Mouse (Mus musculus): ENCODE results near the gene Utp6. TPM values are rescaled to one million over a fixed set of nuclear protein-coding genes. Genes with fewer than 3 reads are reported as not detected.
A peak's percentile ranks its signal among the peaks of the same experiment; 100 is the strongest.
"Not testable (repeated sequence)": the region's sequence is repeated elsewhere in the genome, so short reads cannot be mapped to it uniquely, and the experiment has no call there.

The Utp6 gene
- polyA plus RNA-seq, 1 experiment from 2014 or later = 51.6 TPM

DNA sequence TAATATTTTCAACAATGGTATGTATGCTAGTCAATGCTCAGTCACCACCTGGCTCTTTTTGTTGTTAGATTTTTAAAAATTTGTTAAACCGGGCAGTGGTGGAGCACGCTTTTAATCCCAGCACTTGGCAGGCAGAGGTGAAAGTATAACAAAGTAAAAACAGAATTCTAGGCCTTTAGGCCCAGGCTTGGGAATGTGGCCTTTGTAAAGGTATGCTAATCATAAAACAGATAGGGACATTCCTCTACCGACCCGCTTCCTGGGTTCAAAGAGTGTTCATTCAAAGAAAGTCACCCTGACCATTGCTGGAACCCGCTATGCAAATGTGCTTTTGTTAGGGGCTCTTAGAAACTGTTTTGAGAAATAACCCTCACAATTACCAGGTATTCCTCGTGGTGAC is 14.5 kb upstream of the Utp6 start:
- not testable (repeated sequence) for H3K4me2 ChIP-seq (replicated peaks); H3K9me3 ChIP-seq; ATAC-seq (replicated peaks); H3K36me3 ChIP-seq; H3K9ac ChIP-seq (replicated peaks); H3K4me3 ChIP-seq; H3K27ac ChIP-seq (replicated peaks); H3K27me3 ChIP-seq
- H3K4me1 ChIP-seq = peaks cover 21% of the 10 kb centered on the region
- WGBS = 86% methylated on average over 6 of the region's 6 CpGs

DNA sequence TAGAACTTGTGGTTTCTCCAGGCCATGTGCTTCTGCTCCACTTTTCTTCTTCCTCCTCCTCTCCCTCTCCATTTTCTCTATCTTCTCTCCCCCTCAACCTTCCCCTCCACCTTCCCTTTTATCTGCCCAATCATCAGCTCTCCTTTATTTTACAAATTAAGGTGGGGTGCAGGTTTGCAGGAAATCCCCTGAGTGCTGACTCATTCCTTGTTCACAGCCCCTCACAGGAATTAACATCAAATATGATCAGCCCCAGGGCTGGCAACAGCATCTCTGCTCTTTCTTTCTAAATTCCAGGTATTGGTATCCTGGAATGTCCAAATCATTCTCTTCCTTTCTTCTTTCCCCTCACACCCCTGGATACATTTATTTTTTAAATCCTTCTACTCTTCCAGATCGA is 14.0 kb upstream of the Utp6 start:
- no peaks in the 10 kb centered on the region for H3K36me3 ChIP-seq
- H3K4me2 ChIP-seq (replicated peaks) = no peak overlapping the region
- H3K9ac ChIP-seq (replicated peaks) = no peak overlapping the region
- H3K27ac ChIP-seq (replicated peaks) = no peak overlapping the region
- H3K4me3 ChIP-seq = no peak overlapping the region
- no peaks in the 10 kb centered on the region for H3K9me3 ChIP-seq
- H3K4me1 ChIP-seq = peaks cover 21% of the 10 kb centered on the region
- 93% methylated on average over 1 of the region's 1 CpGs for WGBS
- H3K27me3 ChIP-seq = no peaks in the 10 kb centered on the region
- ATAC-seq (replicated peaks) = no peak

DNA sequence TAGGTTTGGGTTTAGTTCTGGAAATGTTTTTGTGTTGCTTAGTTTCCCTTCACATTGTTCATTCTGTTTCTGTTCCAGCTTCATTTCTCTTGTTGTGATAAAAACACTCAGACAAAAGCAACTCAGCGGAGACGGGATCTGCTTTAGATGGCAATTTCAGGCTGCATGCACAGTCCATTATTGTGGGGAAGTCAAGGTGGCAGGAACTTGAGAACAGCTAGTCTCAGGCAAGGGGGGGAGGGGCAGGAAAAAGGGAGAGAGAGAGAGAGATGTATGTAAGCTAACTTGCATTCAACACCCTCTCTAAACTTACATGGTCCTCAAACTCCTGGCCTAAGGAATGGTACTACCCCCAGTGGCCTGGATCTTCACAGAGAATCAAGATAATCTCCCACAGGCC is 13.2 kb upstream of the Utp6 start:
- Histone ChIP-seq H3K4me3 (no peak overlapping the region), H3K36me3 (no peaks in the 10 kb centered on the region), H3K4me2 (replicated peaks) (no peak overlapping the region), H3K9ac (replicated peaks) (no peak overlapping the region), H3K27ac (replicated peaks) (no peak overlapping the region), H3K9me3 (no peaks in the 10 kb centered on the region), H3K27me3 (no peaks in the 10 kb centered on the region), H3K4me1 (peaks cover 21% of the 10 kb centered on the region)
- 26% methylated on average over 2 of the region's 2 CpGs for WGBS
- ATAC-seq (replicated peaks) = no peak

DNA sequence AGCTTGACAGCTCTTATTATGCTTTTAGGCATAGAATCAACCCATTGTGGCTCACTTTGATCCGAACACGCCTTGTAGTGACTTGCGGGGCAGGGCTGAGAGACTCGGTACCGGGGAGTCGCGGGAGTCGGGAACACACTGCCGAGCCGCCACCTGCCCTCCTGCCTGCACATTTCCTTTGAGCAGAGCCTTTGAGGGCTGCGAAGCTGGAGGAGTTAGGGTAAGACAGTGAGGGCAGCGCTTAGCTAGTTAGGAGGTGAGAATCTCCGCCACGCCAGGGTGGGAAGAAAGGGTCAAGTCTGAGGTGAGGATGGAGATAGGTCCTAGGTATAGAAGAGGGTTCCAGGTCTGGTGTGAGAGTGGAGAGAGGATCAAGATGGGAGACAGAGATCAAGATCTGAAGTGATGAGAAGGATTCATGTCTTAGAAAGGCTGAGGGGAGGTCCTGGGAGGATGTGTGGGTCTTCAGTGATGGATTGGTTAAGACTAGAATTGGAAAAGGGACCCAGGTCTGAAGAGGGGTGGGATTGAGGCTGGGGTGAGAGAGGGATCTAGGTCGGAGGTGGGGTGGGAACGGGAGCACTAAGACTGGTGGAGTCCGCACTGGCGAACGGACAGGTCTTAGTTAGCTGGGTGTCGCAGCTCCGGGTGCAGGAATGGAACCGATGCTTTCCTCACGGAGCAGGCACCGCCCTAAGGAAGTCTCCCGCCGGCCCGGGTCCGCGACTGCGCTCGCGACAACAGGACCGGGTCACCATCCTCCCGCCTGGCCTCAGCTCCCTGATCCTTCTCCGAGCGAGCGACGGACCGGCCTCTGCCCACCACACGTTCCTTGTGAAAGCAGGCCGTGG is 11.7 kb upstream of the Utp6 start:
- H3K27ac ChIP-seq (replicated peaks) = peak overlapping the region; percentile 75
- H3K4me2 ChIP-seq (replicated peaks) = peak overlapping the region; percentile 76
- H3K4me1 ChIP-seq = peaks cover 21% of the 10 kb centered on the region
- H3K36me3 ChIP-seq = no peaks in the 10 kb centered on the region
- peak; percentile 43; the same call in 1 of the 2 replicates for ATAC-seq (replicated peaks)
- H3K27me3 ChIP-seq = no peaks in the 10 kb centered on the region
- peak overlapping the region; percentile 70 for H3K9ac ChIP-seq (replicated peaks)
- under 1% methylated on average over 41 of the region's 41 CpGs for WGBS
- peak overlapping the region; percentile 67 for H3K4me3 ChIP-seq
- H3K9me3 ChIP-seq = no peaks in the 10 kb centered on the region

DNA sequence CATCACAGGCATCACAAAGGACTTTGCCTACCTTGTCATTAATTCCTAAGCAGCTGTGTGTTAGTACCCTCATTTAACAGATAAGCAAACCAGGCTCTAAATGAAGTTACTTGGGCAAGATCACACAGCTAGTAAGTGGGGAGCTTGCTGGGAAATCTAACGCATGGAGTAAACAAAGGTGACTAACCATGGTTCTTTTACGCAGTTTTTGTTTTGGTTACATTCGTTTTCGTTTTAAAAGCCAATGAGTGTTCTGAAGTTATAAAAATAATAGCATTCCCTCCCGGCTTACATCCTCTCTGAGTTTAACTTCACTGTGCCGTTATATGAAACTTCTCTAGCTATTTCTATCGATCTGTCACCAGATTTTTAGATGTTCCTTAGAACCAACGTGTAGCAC is 10.9 kb upstream of the Utp6 start:
- H3K27ac ChIP-seq (replicated peaks) = peak overlapping the region; percentile 75
- ATAC-seq (replicated peaks) = no peak
- peak overlapping the region; percentile 76 for H3K4me2 ChIP-seq (replicated peaks)
- no peaks in the 10 kb centered on the region for H3K36me3 ChIP-seq
- peaks cover 21% of the 10 kb centered on the region for H3K4me1 ChIP-seq
- H3K4me3 ChIP-seq = peak overlapping the region; percentile 67
- peak overlapping the region; percentile 70; the same call in 1 of the 2 replicates for H3K9ac ChIP-seq (replicated peaks)
- WGBS = 9% methylated on average over 8 of the region's 8 CpGs
- H3K27me3 ChIP-seq = no peaks in the 10 kb centered on the region
- no peaks in the 10 kb centered on the region for H3K9me3 ChIP-seq

DNA sequence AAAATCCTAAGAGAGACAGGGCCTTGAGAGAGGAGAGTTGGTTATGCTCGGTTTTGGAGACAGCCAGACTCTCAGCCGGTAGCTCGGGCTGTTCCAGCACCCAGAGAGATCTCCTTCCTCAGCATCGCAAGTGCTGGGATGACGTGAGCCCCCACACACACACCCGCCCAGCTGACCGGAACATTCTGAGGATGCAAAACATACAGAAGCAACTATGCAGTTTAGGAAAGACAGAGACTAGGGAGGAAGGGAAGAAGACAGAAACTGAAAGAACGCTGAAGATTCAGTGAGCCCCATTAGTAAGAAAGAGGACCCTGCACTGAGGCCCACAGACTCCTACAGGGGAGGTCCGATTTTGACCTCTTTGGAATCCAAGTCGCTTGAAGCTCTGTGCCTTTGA is 5.6 kb upstream of the Utp6 start:
- H3K4me1 ChIP-seq = peaks cover 15% of the 10 kb centered on the region
- no peak overlapping the region for H3K4me2 ChIP-seq (replicated peaks)
- no peak overlapping the region for H3K27ac ChIP-seq (replicated peaks)
- H3K4me3 ChIP-seq = no peak overlapping the region
- WGBS = 81% methylated on average over 10 of the region's 10 CpGs
- no peaks in the 10 kb centered on the region for H3K27me3 ChIP-seq
- H3K9me3 ChIP-seq = no peaks in the 10 kb centered on the region
- no peak for ATAC-seq (replicated peaks)
- H3K9ac ChIP-seq (replicated peaks) = no peak overlapping the region
- no peaks in the 10 kb centered on the region for H3K36me3 ChIP-seq

DNA sequence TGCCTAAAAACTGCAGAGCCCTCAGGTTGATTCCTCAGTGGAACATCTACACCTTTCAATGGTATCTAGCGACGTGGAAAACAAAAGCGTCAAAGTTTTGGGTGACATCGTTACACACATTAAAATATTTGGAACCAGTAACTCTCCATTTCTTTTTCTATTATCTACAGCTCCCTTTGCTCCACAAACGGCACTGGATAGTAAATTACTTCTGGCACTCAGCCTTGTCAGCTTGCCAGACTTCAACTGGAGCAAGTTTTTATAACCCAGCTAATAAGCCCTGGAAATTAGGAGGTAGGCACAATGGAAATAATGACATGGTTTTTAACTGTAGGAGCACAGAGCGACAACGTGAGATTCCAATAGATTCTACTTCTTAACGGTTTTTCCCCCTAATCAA is 3.7 kb upstream of the Utp6 start:
- Histone ChIP-seq H3K4me2 (replicated peaks) (peak overlapping the region; percentile 11; the same call in 1 of the 2 replicates), H3K4me3 (no peak overlapping the region), H3K27me3 (no peaks in the 10 kb centered on the region), H3K9ac (replicated peaks) (no peak overlapping the region), H3K9me3 (no peaks in the 10 kb centered on the region), H3K4me1 (peaks cover 21% of the 10 kb centered on the region), H3K36me3 (no peaks in the 10 kb centered on the region), H3K27ac (replicated peaks) (no peak overlapping the region; the same call in 1 of the 2 replicates)
- ATAC-seq (replicated peaks) = no peak
- 15% methylated on average over 8 of the region's 8 CpGs for WGBS

DNA sequence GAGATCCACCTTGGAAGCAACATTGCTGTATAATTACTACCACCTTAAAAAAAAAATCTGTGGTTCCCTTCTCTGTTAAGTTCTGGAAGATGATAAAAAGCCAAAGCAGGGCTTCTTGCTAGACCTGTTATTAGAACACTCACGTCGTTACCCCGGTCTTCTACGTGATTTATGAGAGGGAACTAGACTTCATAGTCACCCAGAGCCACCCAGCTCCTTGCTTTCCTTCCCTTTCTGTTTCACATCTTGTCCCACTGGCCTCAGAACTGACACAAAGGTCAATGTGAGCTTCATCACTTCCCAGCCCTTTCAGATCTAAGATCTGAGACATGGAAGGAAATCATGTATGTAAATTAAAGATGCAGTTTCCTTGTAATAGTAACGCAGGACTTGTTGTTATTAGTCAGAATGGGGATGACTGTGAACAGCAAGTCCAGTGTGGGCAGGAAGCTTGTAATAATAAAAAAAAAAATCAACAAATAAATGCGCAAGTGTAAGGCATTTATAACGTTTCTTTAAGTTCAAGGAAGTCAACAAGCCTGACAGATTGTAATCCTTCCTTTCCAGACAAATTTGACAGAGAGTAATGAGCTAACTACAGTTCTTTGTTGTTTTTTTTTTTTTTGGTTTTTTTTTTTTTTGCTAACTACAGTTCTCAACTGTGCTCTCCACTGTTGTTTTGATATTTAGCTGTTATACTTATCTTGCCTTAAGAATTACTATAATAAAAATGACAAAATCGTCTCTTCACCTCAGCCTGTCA is 1.2 kb upstream of the Utp6 start:
- H3K4me1 ChIP-seq = peaks cover 24% of the 10 kb centered on the region
- H3K36me3 ChIP-seq = peaks cover 11% of the 10 kb centered on the region
- WGBS = 60% methylated on average over 8 of the region's 8 CpGs
- no peak overlapping the region; the same call in 1 of the 2 replicates for H3K4me3 ChIP-seq
- ATAC-seq (replicated peaks) = no peak
- H3K9ac ChIP-seq (replicated peaks) = no peak overlapping the region
- peak overlapping the region; percentile 49 for H3K4me2 ChIP-seq (replicated peaks)
- no peaks in the 10 kb centered on the region for H3K9me3 ChIP-seq
- H3K27ac ChIP-seq (replicated peaks) = no peak overlapping the region
- H3K27me3 ChIP-seq = no peaks in the 10 kb centered on the region

DNA sequence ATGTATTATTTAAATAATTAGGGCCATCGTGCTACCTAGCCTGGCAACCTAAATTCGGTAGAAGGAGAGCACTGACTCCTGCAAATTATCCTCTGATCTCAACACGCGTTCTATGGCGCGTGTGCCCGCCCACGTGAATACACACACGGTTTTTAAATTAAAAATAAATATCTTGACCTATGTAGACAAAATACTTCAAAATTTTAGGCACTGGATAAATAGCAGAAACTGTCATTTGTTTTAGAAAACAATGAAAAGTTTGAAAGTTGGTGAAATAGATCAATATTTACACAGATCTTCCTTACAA is 640 bp upstream of the Utp6 start:
- Histone ChIP-seq H3K4me3 (peak overlapping the region; percentile 75), H3K9ac (replicated peaks) (peak overlapping the region; percentile 53), H3K27ac (replicated peaks) (no peak overlapping the region), H3K4me2 (replicated peaks) (peak overlapping the region; percentile 49), H3K9me3 (no peaks in the 10 kb centered on the region), H3K4me1 (peaks cover 24% of the 10 kb centered on the region), H3K36me3 (peaks cover 16% of the 10 kb centered on the region), H3K27me3 (no peaks in the 10 kb centered on the region)
- 2% methylated on average over 9 of the region's 9 CpGs for WGBS
- ATAC-seq (replicated peaks) = no peak

DNA sequence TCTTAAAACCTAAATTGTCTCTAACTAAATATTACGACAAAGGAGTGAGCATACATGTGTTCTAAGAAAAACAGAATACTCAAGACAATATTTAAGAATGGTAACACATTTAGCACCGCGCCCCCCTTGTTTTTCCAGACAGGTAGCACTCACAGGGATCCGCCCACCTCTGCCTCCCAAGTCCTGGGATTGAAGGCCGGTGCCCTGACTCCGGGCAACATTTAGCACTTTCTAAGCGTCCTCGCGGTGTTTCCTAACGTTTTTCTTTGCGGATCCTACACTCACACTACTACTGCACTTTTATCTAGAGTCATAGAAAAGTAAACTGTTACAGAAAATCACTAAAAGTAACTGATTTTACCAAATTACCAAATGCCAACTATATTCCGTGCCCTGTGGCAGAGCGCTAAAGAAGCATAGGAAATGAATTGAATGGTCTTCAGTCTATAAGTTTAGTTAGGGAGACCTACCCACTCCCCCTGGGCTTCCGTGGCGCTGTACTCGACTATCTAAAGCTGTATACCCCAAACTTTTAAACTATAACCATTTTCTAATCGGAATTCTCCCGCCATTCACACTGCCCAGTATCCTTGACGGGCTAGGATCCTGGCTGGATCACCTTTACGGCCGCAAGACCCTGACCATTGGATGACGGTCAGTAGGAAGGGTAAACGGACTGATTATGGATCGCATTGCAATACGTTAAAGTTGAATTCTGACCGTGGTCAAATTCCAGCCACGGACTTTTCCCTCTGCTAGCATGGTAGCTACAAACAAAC is 655 bp downstream of the Utp6 start:
- Histone ChIP-seq H3K4me1 (peaks cover 23% of the 10 kb centered on the region), H3K27me3 (no peaks in the 10 kb centered on the region), H3K4me2 (replicated peaks) (peak overlapping the region; percentile 60), H3K4me3 (peak overlapping the region; percentile 75), H3K27ac (replicated peaks) (peak overlapping the region; percentile 57; the same call in 1 of the 2 replicates), H3K36me3 (peaks cover 28% of the 10 kb centered on the region), H3K9me3 (no peaks in the 10 kb centered on the region), H3K9ac (replicated peaks) (peak overlapping the region; percentile 67)
- peak; percentile 38 for ATAC-seq (replicated peaks)
- WGBS = 6% methylated on average over 27 of the region's 27 CpGs

DNA sequence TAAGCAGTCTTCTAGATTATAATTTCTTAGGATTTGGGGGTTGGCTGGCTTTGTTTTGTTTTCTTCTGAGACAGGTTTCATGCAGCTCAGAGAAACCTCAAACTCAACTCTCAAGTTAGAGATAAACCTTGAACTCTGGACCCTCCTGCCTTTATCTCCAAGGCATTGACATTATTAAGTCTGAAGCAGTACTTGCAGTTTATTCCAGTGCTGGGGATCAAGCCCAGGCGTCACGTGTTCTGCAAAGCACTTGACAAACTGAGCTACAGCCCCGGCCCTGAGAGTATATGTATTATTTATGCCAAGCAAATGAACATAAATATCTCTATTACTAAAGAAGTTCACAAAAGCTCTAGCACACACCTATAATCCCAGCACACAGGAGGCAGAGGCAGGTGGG is 14.9 kb downstream of the Utp6 start:
- Histone ChIP-seq H3K36me3 (peaks cover 82% of the 10 kb centered on the region), H3K9me3 (no peaks in the 10 kb centered on the region), H3K9ac (replicated peaks) (no peak overlapping the region), H3K4me1 (no peaks in the 10 kb centered on the region), H3K27me3 (no peaks in the 10 kb centered on the region), H3K27ac (replicated peaks) (no peak overlapping the region), H3K4me3 (no peak overlapping the region), H3K4me2 (replicated peaks) (no peak overlapping the region)
- 97% methylated on average over 3 of the region's 3 CpGs for WGBS
- no peak for ATAC-seq (replicated peaks)

DNA sequence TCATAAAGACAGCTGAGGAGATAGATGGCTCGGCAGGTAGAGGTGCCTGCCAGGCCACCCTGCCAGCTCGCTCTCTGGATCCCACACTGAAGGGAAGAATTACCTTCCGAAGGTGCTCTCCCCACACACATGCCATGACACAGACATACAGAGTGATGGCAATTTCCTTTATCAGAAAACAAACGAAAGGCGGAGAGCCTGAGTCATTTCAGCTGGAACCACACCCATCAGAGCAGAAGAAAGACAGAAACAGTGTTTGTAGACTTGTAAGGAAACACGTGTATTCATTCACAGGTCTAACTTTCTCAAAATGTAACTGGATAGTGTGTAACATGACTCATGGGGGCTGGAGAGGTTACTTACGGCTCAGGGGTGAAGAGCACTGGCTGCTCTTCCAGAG is 18.6 kb downstream of the Utp6 start:
- no peaks in the 10 kb centered on the region for H3K27me3 ChIP-seq
- WGBS = 92% methylated on average over 7 of the region's 7 CpGs

More for the DNA sequence above, 18.6 kb downstream of the Utp6 start:
- no peak for ATAC-seq (replicated peaks)
- Histone ChIP-seq H3K4me2 (replicated peaks) (no peak overlapping the region), H3K4me1 (no peaks in the 10 kb centered on the region), H3K9me3 (no peaks in the 10 kb centered on the region), H3K4me3 (no peak overlapping the region), H3K27ac (replicated peaks) (no peak overlapping the region), H3K36me3 (peaks cover 82% of the 10 kb centered on the region), H3K9ac (replicated peaks) (no peak overlapping the region)

Measured in forebrain, embryonic 15.5 days (tissue).